Mouse (Mus musculus) forebrain, postnatal 0 days (tissue): ENCODE results near the gene Klf1. TPM values are rescaled to one million over a fixed set of nuclear protein-coding genes. Genes with fewer than 3 reads are reported as not detected.
A peak's percentile ranks its signal among the peaks of the same experiment; 100 is the strongest.

Experiments
- ATAC-seq: fragments of 200-750 bp; cut with Nextera tagmentation; 2 replicates; pipeline ENCODE4 v1.8.0; 2017; ENCODE audit warnings: mild to moderate bottlenecking, moderate library complexity
- DNase-seq: peaks from one replicate; pipeline ENCODE4 v3.0.0-alpha.2; 2015
- H3K27ac ChIP-seq: fragments of 300-500 bp; sonication (generic); 2 replicates; pipeline ENCODE4 v1.5.1; 2014; ENCODE audit warnings: low read depth, mild to moderate bottlenecking, antibody characterized with exemption, low read length, moderate library complexity, mixed read lengths
- H3K27me3 ChIP-seq: fragments of 300-500 bp; sonication (generic); 2 replicates; pipeline ENCODE4 v1.6.1; 2014; ENCODE audit warnings: mild to moderate bottlenecking, low read length, mixed read lengths; ENCODE audit not compliant: insufficient read depth
- H3K36me3 ChIP-seq: fragments of 300-500 bp; sonication (generic); 2 replicates; pipeline ENCODE4 v1.6.1; 2014; ENCODE audit warnings: mild to moderate bottlenecking, moderate library complexity; ENCODE audit not compliant: insufficient read depth
- H3K4me1 ChIP-seq: fragments of 300-500 bp; sonication (generic); 2 replicates; pipeline ENCODE4 v1.6.1; 2014; ENCODE audit warnings: antibody characterized with exemption; ENCODE audit not compliant: insufficient read depth
- H3K4me2 ChIP-seq: fragments of 300-500 bp; sonication (generic); 2 replicates; pipeline ENCODE4 v1.6.1; 2014; ENCODE audit warnings: low read depth, mild to moderate bottlenecking, moderate library complexity
- H3K4me3 ChIP-seq: fragments of 300-500 bp; sonication (generic); 2 replicates; pipeline ENCODE4 v1.5.1; 2014; ENCODE audit warnings: low read depth, low read length, mixed read lengths
- H3K9ac ChIP-seq: fragments of 300-500 bp; sonication (generic); 2 replicates; pipeline ENCODE4 v1.6.1; 2014; ENCODE audit warnings: mild to moderate bottlenecking
- H3K9me3 ChIP-seq: fragments of 300-500 bp; sonication (generic); 2 replicates; pipeline ENCODE4 v1.6.1; 2016; ENCODE audit warnings: low read length
- CTCF ChIP-seq: sonication (generic); IDR thresholded peaks from 2 replicates; pipeline ENCODE4 v1.5.1; 2016; ENCODE audit warnings: antibody characterized with exemption, control low read depth, low read depth
- WGBS: fragments of 180-500 bp; shearing (Covaris S2); extraction: QIAGEN DNeasy Blood & Tissue Kit; methylation state at CpG from one replicate; pipeline ENCODE4 v1.1.7; 2014; 5-methylcytosine and 5-hydroxymethylcytosine counted together
- polyA plus RNA-seq: library from polyadenylated mRNA; unstranded; fragments of >200 nt; fragmentation: Nextera tagmentation; extraction: Ambion mirVana; gene quantifications from 2 replicates; pipeline ENCODE4 v1.2.1, GENCODE M21; 2015
- total RNA-seq: library from RNA; depleted of rRNA; stranded (reverse); fragments of >200 nt; gene quantifications from 2 replicates; pipeline ENCODE4 v1.2.3, GENCODE M21; 2014

Gene Klf1
- total and polyA plus RNA-seq, 2 experiments from 2014 or later = 0.77 TPM; not detected in 1

- Histone ChIP-seq H3K27me3 (no peaks in the 10 kb centered on the region), H3K4me3 (peak overlapping the region; percentile 78), H3K27ac (peak overlapping the region; percentile 95), H3K9me3 (no peaks in the 10 kb centered on the region), H3K9ac (peak overlapping the region; percentile 96), H3K36me3 (peaks cover 17% of the 10 kb centered on the region), H3K4me2 (peak overlapping the region; percentile 87), H3K4me1 (peaks cover 14% of the 10 kb centered on the region)
- 9% methylated on average over 14 of the region's 14 CpGs for WGBS
- DNase-seq (no peak), ATAC-seq (no peak)
- TF ChIP-seq CTCF = no peak
Observed at GRCm38 (mm10) chr8:84935489-84935888, 33.8 kb downstream of the Klf1 start.

- H3K9ac ChIP-seq = peak overlapping the region; percentile 96
- no peaks in the 10 kb centered on the region for H3K27me3 ChIP-seq
- no peak for TF ChIP-seq CTCF
- peaks cover 13% of the 10 kb centered on the region for H3K36me3 ChIP-seq
- H3K4me1 ChIP-seq = peaks cover 14% of the 10 kb centered on the region
- peak overlapping the region; percentile 87 for H3K4me2 ChIP-seq
- DNase-seq (peak; percentile 71), ATAC-seq (peak; percentile 55)
- no peaks in the 10 kb centered on the region for H3K9me3 ChIP-seq
- WGBS = 14% methylated on average over 23 of the region's 23 CpGs
- peak overlapping the region; percentile 78 for H3K4me3 ChIP-seq
- peak overlapping the region; percentile 95 for H3K27ac ChIP-seq
Observed at GRCm38 (mm10) chr8:84936041-84936961, 34.6 kb downstream of the Klf1 start.

GRCm38 (mm10) chr8:84936962-84937546, 35.3 kb downstream of the Klf1 start, which contains the start of gene Mast1:
Gene Mast1, minus strand, starts transcription at chr8:84937359.
- H3K4me3 ChIP-seq = peak within 1 kb of the TSS; percentile 78
- H3K36me3 ChIP-seq = peaks cover 6% of the 10 kb centered on the region
- H3K27me3 ChIP-seq = no peaks in the 10 kb centered on the region
- ATAC-seq (peak; percentile 74), DNase-seq (peak; percentile 90)
- no peaks in the 10 kb centered on the region for H3K9me3 ChIP-seq
- peak within 1 kb of the TSS; percentile 96 for H3K9ac ChIP-seq
- TF ChIP-seq CTCF = peak; percentile 81
- H3K27ac ChIP-seq = peak within 1 kb of the TSS; percentile 95
- under 1% methylated on average over 50 of the region's 50 CpGs for WGBS
- H3K4me2 ChIP-seq = peak within 1 kb of the TSS; percentile 87
- H3K4me1 ChIP-seq = peaks cover 14% of the 10 kb centered on the region

- H3K36me3 ChIP-seq = no peaks in the 10 kb centered on the region
- H3K4me2 ChIP-seq = peak overlapping the region; percentile 87
- H3K9me3 ChIP-seq = no peaks in the 10 kb centered on the region
- DNase-seq = no peak
- ATAC-seq = no peak
- no peak for TF ChIP-seq CTCF
- peak overlapping the region; percentile 96 for H3K9ac ChIP-seq
- no peaks in the 10 kb centered on the region for H3K27me3 ChIP-seq
- peak overlapping the region; percentile 78 for H3K4me3 ChIP-seq
- H3K27ac ChIP-seq = peak overlapping the region; percentile 95
- 59% methylated on average over 13 of the region's 13 CpGs for WGBS
- H3K4me1 ChIP-seq = peaks cover 14% of the 10 kb centered on the region
Observed at GRCm38 (mm10) chr8:84937620-84938485, 36.1 kb downstream of the Klf1 start.

- Histone ChIP-seq H3K4me1 (0 out of 2 replicates have a peak, but pooled peaks cover 9% of the 10 kb centered on the region), H3K9ac (0 out of 2 replicates have a peak overlapping the region, but pooled peaks have one; percentile 40), H3K4me2 (no peak overlapping the region), H3K27me3 (peaks cover 5% of the 10 kb centered on the region; the same call in 1 of the 2 replicates), H3K36me3 (no peaks in the 10 kb centered on the region), H3K27ac (no peak overlapping the region), H3K4me3 (no peak overlapping the region; the same call in 1 of the 2 replicates), H3K9me3 (no peaks in the 10 kb centered on the region)
- no peak for TF ChIP-seq CTCF
- ATAC-seq (no peak), DNase-seq (no peak)
- 16% methylated on average over 4 of the region's 4 CpGs for WGBS
Observed at GRCm38 (mm10) chr8:84943699-84944098, 42.0 kb downstream of the Klf1 start.

- Histone ChIP-seq H3K4me2 (peak overlapping the region; percentile 69), H3K9ac (peak overlapping the region; percentile 80), H3K4me1 (0 out of 2 replicates have a peak, but pooled peaks cover 9% of the 10 kb centered on the region), H3K27me3 (peaks cover 5% of the 10 kb centered on the region; the same call in 1 of the 2 replicates), H3K36me3 (no peaks in the 10 kb centered on the region), H3K4me3 (peak overlapping the region; percentile 77), H3K9me3 (no peaks in the 10 kb centered on the region), H3K27ac (no peak overlapping the region)
- ATAC-seq (peak; percentile 17), DNase-seq (peak; percentile 76)
- WGBS = 3% methylated on average over 26 of the region's 26 CpGs
- no peak for TF ChIP-seq CTCF
Observed at GRCm38 (mm10) chr8:84944478-84945160, 42.9 kb downstream of the Klf1 start.
